Mouse (Mus musculus) C3H10T1/2 (cell line): ENCODE data around the gene Slc25a47. TPM values are rescaled to one million over a fixed set of nuclear protein-coding genes. Genes with fewer than 3 reads are reported as not detected.

ENCODE experiments used
- polyA plus RNA-seq, 2 experiments: library from polyadenylated mRNA; unstranded; fragments of >200 nt; fragmentation: generic; extraction: Trizol; gene quantifications; one replicate each; pipeline ENCODE4 v1.2.1; 2012; ENCODE audit warnings: missing spikeins in 2 of 2

Gene Slc25a47
- 1 to 10 TPM in 1 of 2 experiments, under 1 TPM in 1; 0.62 to 4.1 TPM for polyA plus RNA-seq

GRCm38 (mm10) chr12:108835840-108836409 lies at the start of gene Slc25a47, which contains the start of gene Slc25a29:
Gene Slc25a47 (plus strand): TSS chr12:108836046.
Gene Slc25a29 (minus strand): TSS chr12:108835883.

GRCm38 (mm10) chr12:108792546-108793452 lies 43.0 kb upstream of the Slc25a47 start, which contains the start of gene Yy1:
Gene Yy1 (plus strand): TSS chr12:108792973.

GRCm38 (mm10) chr12:108892989-108893714 lies 57.3 kb downstream of the Slc25a47 start, which contains the start of gene Wdr25:
Gene Wdr25 (plus strand): TSS chr12:108893631.

GRCm38 (mm10) chr12:108893715-108894431 lies 58.0 kb downstream of the Slc25a47 start, which contains the start of gene Wars:
Gene Wars (minus strand): TSS chr12:108894174.

Other genes with a start within 250 kb of the Slc25a47 start
- under 1 TPM; 0.67 to 0.76 TPM for gene Degs2, start 133.7 kb upstream of the Slc25a47 start, polyA plus RNA-seq
- gene Yy1, start 43.1 kb upstream of the Slc25a47 start, polyA plus RNA-seq: 10 to 100 TPM in 1 of 2 experiments, 1 to 10 TPM in 1; 2.0 to 10.2 TPM
- 1 to 10 TPM; 4.0 to 9.8 TPM for gene Slc25a29, start 163 bp upstream of the Slc25a47 start, polyA plus RNA-seq
- gene Wdr25, start 57.6 kb downstream of the Slc25a47 start, polyA plus RNA-seq: 1 to 10 TPM; 3.5 to 9.0 TPM
- 10 to 100 TPM; 35.6 to 40.9 TPM for gene Wars, start 58.1 kb downstream of the Slc25a47 start, polyA plus RNA-seq
- gene Begain, start 232.2 kb downstream of the Slc25a47 start, polyA plus RNA-seq: 1 to 10 TPM in 1 of 2 experiments, under 1 TPM in 1; 0.56 to 3.4 TPM